Mouse (Mus musculus): ENCODE measurements around the gene Plxdc1.

Plxdc1 gene

GRCm38 (mm10) chr11:97915471-97915870 lies 70.8 kb downstream of the Plxdc1 start:
- DNase-seq (ENCODE audit: low read depth, low spot score) = no peak

GRCm38 (mm10) chr11:97913111-97913510 lies 73.1 kb downstream of the Plxdc1 start:
- no peak for DNase-seq (ENCODE audit: low read depth, low spot score)

- no peak for DNase-seq (ENCODE audit: low read depth, low spot score)
These were observed 77.5 kb downstream of the Plxdc1 start for GRCm38 (mm10) chr11:97908634-97909348.

- no peak for DNase-seq (ENCODE audit: low read depth, low spot score)
These were observed 78.3 kb downstream of the Plxdc1 start for GRCm38 (mm10) chr11:97907935-97908334.

- no peak for DNase-seq (ENCODE audit: low read depth, low spot score)
These were observed 79.3 kb downstream of the Plxdc1 start for GRCm38 (mm10) chr11:97906905-97907304.

GRCm38 (mm10) chr11:97905941-97906340 lies 80.3 kb downstream of the Plxdc1 start:
- DNase-seq (ENCODE audit: low read depth, low spot score) = no peak

- no peak for DNase-seq (ENCODE audit: low read depth, low spot score)
These were observed 80.7 kb downstream of the Plxdc1 start for GRCm38 (mm10) chr11:97905540-97905939.

- DNase-seq (ENCODE audit: low read depth, low spot score) = no peak
These were observed 81.4 kb downstream of the Plxdc1 start for GRCm38 (mm10) chr11:97904801-97905200.

- no peak for DNase-seq (ENCODE audit: low read depth, low spot score)
These were observed 84.4 kb downstream of the Plxdc1 start for GRCm38 (mm10) chr11:97901806-97902205.

- peak; percentile 67 for DNase-seq (ENCODE audit: low read depth, low spot score)
These were observed 86.4 kb downstream of the Plxdc1 start for GRCm38 (mm10) chr11:97899822-97900221.

GRCm38 (mm10) chr11:97897568-97898185 lies 88.6 kb downstream of the Plxdc1 start:
- no peak for DNase-seq (ENCODE audit: low read depth, low spot score)

GRCm38 (mm10) chr11:97896655-97897054 lies 89.6 kb downstream of the Plxdc1 start:
- DNase-seq (ENCODE audit: low read depth, low spot score) = no peak

GRCm38 (mm10) chr11:97891821-97892220 lies 94.4 kb downstream of the Plxdc1 start:
- DNase-seq (ENCODE audit: low read depth, low spot score) = no peak

GRCm38 (mm10) chr11:97885296-97885915 lies 100.8 kb downstream of the Plxdc1 start:
- DNase-seq (ENCODE audit: low read depth, low spot score) = no peak

- no peak for DNase-seq (ENCODE audit: low read depth, low spot score)
These were observed 101.6 kb downstream of the Plxdc1 start for GRCm38 (mm10) chr11:97884601-97885185.

GRCm38 (mm10) chr11:97883918-97884600 lies 102.2 kb downstream of the Plxdc1 start, which contains the start of gene Fbxo47:
Gene Fbxo47, minus strand, starts transcription at chr11:97884154.
- DNase-seq (ENCODE audit: low read depth, low spot score) = peak; percentile 93

- DNase-seq (ENCODE audit: low read depth, low spot score) = no peak
These were observed 102.7 kb downstream of the Plxdc1 start for GRCm38 (mm10) chr11:97883542-97883917.

- DNase-seq (ENCODE audit: low read depth, low spot score) = no peak
These were observed 105.9 kb downstream of the Plxdc1 start for GRCm38 (mm10) chr11:97880362-97880761.

GRCm38 (mm10) chr11:97877341-97877740 lies 108.9 kb downstream of the Plxdc1 start:
- no peak for DNase-seq (ENCODE audit: low read depth, low spot score)

- no peak for DNase-seq (ENCODE audit: low read depth, low spot score)
These were observed 111.8 kb downstream of the Plxdc1 start for GRCm38 (mm10) chr11:97874396-97874795.

All from retina, adult 2 months (tissue).